Mouse (Mus musculus) CD4-positive helper T cell, adult 2 months (primary cell): ENCODE measurements at regions not wholly inside any gene's neighbourhood (a gene's known extent, or its start where the extent isn't known, plus 50 kb on each side); places are given as distances from the start of the nearest gene placed in this dataset.

Source experiments
- DNase-seq: peaks from one replicate; pipeline ENCODE4 v3.0.0-alpha.2; 2012; ENCODE audit warnings: low read depth, missing footprints, low spot score

DNA sequence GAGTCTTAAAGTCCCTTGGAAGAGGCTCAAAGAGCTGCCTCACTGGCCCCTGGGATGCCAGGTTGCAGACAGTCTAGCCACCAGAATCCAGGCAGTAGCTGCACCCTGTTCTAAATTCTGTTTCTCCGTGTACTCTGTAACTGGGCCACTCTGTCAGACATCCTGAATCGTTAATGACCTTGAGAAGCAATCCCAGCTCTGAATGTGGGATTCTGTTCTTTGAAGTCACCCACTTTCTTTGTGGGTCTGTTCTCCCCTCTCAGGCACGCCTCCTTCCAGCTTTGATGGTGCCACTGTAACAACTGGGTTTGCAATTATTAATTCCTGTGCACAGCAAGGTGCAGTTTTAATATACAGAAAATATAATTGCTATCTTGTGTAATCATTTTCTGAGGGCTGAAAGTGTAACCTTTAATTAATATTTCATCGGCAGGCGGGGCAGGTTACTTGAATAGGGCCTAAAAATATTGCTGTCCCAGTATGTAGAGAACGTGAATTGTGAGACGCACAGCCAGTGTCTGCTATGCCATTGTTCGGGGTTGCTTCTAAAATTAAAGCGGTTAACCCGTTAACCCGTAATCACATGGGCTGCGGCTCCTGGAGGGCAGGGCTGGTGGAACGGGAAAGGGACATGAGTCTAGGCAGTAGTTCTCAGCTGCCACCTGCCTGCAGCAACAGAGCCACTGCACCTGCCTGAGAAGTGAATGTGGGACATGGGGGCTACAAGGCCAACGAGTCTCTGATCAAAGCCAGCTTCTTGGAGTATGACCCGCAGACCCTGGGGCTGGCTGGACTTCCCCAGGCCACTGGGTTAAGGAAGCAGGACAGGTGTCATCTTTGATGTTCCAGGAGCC lies 64.3 kb upstream of the Id2 start:
- DNase-seq: no peak

DNA sequence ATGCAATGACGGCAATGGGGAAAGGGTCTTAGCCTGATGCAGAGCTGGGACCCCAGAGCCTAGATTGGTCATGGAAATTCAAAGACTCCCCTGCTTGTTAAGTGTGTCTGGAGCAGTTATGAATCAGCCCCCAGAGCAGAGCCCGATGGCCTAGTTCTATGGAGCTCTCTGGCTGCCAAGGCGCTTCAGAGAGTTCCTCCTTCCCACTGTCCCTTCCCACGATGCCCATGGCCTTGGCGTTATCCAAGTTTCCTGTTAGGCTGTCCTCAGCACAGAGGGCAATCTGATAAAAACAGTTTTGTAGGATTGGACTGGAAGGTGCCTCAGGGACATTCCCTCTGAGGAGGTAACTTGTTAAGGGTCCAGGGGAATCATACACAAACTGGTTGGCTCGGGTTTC lies 62.2 kb upstream of the Id2 start:
- DNase-seq: no peak

DNA sequence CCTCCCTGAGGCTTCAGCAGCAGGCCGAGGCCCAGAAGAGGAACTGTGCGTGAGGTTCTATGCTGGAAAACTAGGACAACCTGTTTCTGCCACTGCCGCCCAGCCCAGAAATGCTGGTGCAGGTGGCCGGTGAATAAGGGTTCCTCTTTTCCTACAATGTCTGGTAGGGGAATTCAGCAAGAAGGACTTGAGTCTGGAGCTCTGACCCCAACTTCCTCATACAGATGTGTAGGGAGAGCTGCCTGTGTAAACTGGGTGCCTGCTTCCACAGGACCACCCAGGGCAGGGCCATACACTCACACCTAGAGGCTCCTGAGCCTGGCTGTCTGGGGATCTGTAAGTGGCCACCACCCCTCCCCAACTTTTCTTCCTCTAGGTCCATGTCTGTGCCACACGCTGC lies 60.3 kb upstream of the Id2 start:
- DNase-seq: no peak

DNA sequence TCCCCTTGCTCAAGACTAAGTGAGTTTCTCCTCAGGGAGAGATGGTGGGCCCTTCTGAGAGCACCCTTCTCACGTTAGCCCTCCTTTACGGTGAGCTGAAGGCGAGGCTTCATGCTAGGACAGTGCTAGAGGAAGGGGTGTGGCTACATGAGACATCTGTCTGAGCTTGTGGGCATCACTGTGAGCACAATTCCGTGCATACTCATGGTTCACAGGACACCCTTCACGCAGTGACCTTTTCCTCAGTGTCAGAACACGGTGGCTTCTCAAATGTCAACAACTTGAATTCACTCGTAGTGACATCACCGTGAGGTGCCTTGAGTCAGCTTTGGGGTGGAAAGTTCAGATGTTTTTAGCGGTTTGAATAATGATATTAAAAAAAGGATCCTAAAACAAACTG lies 58.5 kb upstream of the Id2 start:
- DNase-seq: peak; percentile 48

DNA sequence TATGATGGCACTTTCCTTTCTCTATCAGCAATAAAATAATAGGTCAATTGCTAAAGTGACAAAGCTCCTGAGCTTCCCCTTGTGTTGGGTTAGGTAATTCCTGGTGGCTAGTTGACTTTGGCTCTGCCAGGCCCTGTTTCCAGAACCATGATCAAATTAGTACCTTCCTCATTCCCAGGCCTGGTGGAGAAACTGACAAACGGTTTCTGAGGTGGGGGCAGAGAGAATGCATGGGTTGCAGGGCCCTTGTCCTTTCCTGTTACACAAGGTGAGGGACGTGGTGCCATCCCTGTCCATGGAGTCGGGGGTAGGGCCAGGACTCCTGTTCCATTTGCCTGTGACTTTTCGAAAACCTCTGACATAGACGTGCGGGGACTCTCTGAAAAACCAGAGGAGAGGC lies 51.2 kb upstream of the Id2 start:
- no peak for DNase-seq
